Mouse (Mus musculus) bone marrow macrophage, adult 2 months (primary cell): ENCODE measurements around the gene Rere.
"Not testable (repeated sequence)": the region's sequence is repeated elsewhere in the genome, so short reads cannot be mapped to it uniquely, and the experiment has no call there.

Source experiments
- CTCF ChIP-seq: IDR thresholded peaks from 2 replicates; pipeline ENCODE4 v1.5.1; 2012; ENCODE audit warnings: low read depth, mild to moderate bottlenecking, low read length, moderate library complexity
- POLR2A ChIP-seq: IDR thresholded peaks from 2 replicates; pipeline ENCODE4 v1.6.1; 2012; ENCODE audit warnings: mild to moderate bottlenecking, low read depth, low read length, borderline replicate concordance

GRCm38 (mm10) chr4:150546296-150546695 is 264.9 kb downstream of the Rere start:
- not testable (repeated sequence) for TF ChIP-seq POLR2A, CTCF
